Mouse (Mus musculus) c-Kit-positive CD71-negative TER-119-negative erythroid progenitor cells, embryonic 14.5 days (primary cell): ENCODE measurements around the gene Ssbp1.

Source experiments
- DNase-seq: peaks from one replicate; pipeline ENCODE4 v3.0.0-alpha.2; 2013; ENCODE audit warnings: low read depth

Ssbp1 gene

GRCm38 (mm10) chr6:40470916-40471719 lies at the start of gene Ssbp1:
Gene Ssbp1 (plus strand): TSS chr6:40471352.
- DNase-seq: peak; percentile 87

- DNase-seq: no peak
These were observed 48.1 kb upstream of the Ssbp1 start for GRCm38 (mm10) chr6:40423013-40423412.

- no peak for DNase-seq
These were observed 47.4 kb upstream of the Ssbp1 start for GRCm38 (mm10) chr6:40423774-40424173.

- DNase-seq: no peak
These were observed 43.7 kb upstream of the Ssbp1 start for GRCm38 (mm10) chr6:40427441-40427840.

GRCm38 (mm10) chr6:40428696-40429095 lies 42.5 kb upstream of the Ssbp1 start:
- DNase-seq: no peak

GRCm38 (mm10) chr6:40429521-40429931 lies 41.6 kb upstream of the Ssbp1 start:
- no peak for DNase-seq

- no peak for DNase-seq
These were observed 40.9 kb upstream of the Ssbp1 start for GRCm38 (mm10) chr6:40430251-40430650.

- no peak for DNase-seq
These were observed 40.3 kb upstream of the Ssbp1 start for GRCm38 (mm10) chr6:40430878-40431277.

GRCm38 (mm10) chr6:40431356-40431755 lies 39.8 kb upstream of the Ssbp1 start:
- no peak for DNase-seq

- DNase-seq: no peak
These were observed 39.3 kb upstream of the Ssbp1 start for GRCm38 (mm10) chr6:40431812-40432211.

GRCm38 (mm10) chr6:40432346-40433275 lies 38.5 kb upstream of the Ssbp1 start:
- no peak for DNase-seq

GRCm38 (mm10) chr6:40434697-40435096 lies 36.5 kb upstream of the Ssbp1 start:
- no peak for DNase-seq

GRCm38 (mm10) chr6:40435151-40436046 lies 35.8 kb upstream of the Ssbp1 start:
- DNase-seq: no peak

- DNase-seq: no peak
These were observed 35.1 kb upstream of the Ssbp1 start, which contains the start of gene E330009J07Rik for GRCm38 (mm10) chr6:40436047-40436483. Gene E330009J07Rik (minus strand): TSS chr6:40436135.

- DNase-seq: no peak
These were observed 32.2 kb upstream of the Ssbp1 start, which contains the start of gene Wee2 for GRCm38 (mm10) chr6:40438936-40439335. Gene Wee2 (plus strand): TSS chr6:40439088.

- DNase-seq: no peak
These were observed 31.4 kb upstream of the Ssbp1 start for GRCm38 (mm10) chr6:40439731-40440130.

GRCm38 (mm10) chr6:40441276-40441675 lies 29.9 kb upstream of the Ssbp1 start:
- no peak for DNase-seq

- no peak for DNase-seq
These were observed 29.4 kb upstream of the Ssbp1 start for GRCm38 (mm10) chr6:40441755-40442154.

GRCm38 (mm10) chr6:40443281-40443928 lies 27.7 kb upstream of the Ssbp1 start:
- DNase-seq: no peak

GRCm38 (mm10) chr6:40448626-40449025 lies 22.5 kb upstream of the Ssbp1 start:
- no peak for DNase-seq

- DNase-seq: no peak
These were observed 16.6 kb upstream of the Ssbp1 start for GRCm38 (mm10) chr6:40454436-40455041.
